Mouse (Mus musculus) midbrain, embryonic 11.5 days (tissue): ENCODE data around the gene Ppp1r16b. TPM values are rescaled to one million over a fixed set of nuclear protein-coding genes. Genes with fewer than 3 reads are reported as not detected.

ENCODE experiments used
- ATAC-seq: fragments of 200-750 bp; cut with Nextera tagmentation; 2 replicates; pipeline ENCODE4 v1.8.0; 2017; ENCODE audit warnings: moderate TSS enrichment, moderate library complexity; ENCODE audit not compliant: low FRiP score
- DNase-seq: peaks from one replicate; pipeline ENCODE4 v3.0.0; 2015; ENCODE audit warnings: low spot score; ENCODE audit errors: missing footprints
- H3K27ac ChIP-seq: fragments of 300-500 bp; sonication (generic); 2 replicates; pipeline ENCODE4 v1.5.1; 2014; ENCODE audit warnings: low read depth, low read length
- H3K27me3 ChIP-seq: fragments of 300-500 bp; sonication (generic); 2 replicates; pipeline ENCODE4 v1.6.1; 2014; ENCODE audit warnings: mild to moderate bottlenecking, low read length, moderate library complexity, mixed read lengths; ENCODE audit not compliant: control insufficient read depth, insufficient read depth
- H3K36me3 ChIP-seq: fragments of 300-500 bp; sonication (generic); 2 replicates; pipeline ENCODE4 v1.6.1; 2014; ENCODE audit warnings: mild to moderate bottlenecking, low read length, moderate library complexity, mixed read lengths; ENCODE audit not compliant: control insufficient read depth, insufficient read depth
- H3K4me1 ChIP-seq: fragments of 300-500 bp; sonication (generic); 2 replicates; pipeline ENCODE4 v1.6.1; 2014; ENCODE audit warnings: low read length; ENCODE audit not compliant: control insufficient read depth, insufficient read depth
- H3K4me2 ChIP-seq: fragments of 300-500 bp; sonication (generic); 2 replicates; pipeline ENCODE4 v1.6.1; 2014; ENCODE audit warnings: mild to moderate bottlenecking, moderate library complexity
- H3K4me3 ChIP-seq: fragments of 300-500 bp; sonication (generic); 2 replicates; pipeline ENCODE4 v1.5.1; 2014; ENCODE audit warnings: low read depth, low read length
- H3K9ac ChIP-seq: fragments of 300-500 bp; sonication (generic); 2 replicates; pipeline ENCODE4 v1.6.1; 2014; ENCODE audit warnings: low read length
- H3K9me3 ChIP-seq: fragments of 300-500 bp; sonication (generic); 2 replicates; pipeline ENCODE4 v1.6.1; 2016; ENCODE audit warnings: low read length; ENCODE audit not compliant: control insufficient read depth
- WGBS: fragments of 180-500 bp; shearing (Covaris S2); extraction: QIAGEN DNeasy Blood & Tissue Kit; methylation state at CpG from one replicate; pipeline ENCODE4 v1.1.7; 2014; 5-methylcytosine and 5-hydroxymethylcytosine counted together
- polyA plus RNA-seq: library from polyadenylated mRNA; unstranded; fragments of >200 nt; fragmentation: Nextera tagmentation; extraction: Ambion mirVana; gene quantifications from 2 replicates; pipeline ENCODE4 v1.2.1, GENCODE M21; 2014

Ppp1r16b gene
- polyA plus RNA-seq, 1 experiment from 2014 or later, result 3.2 TPM

DNA sequence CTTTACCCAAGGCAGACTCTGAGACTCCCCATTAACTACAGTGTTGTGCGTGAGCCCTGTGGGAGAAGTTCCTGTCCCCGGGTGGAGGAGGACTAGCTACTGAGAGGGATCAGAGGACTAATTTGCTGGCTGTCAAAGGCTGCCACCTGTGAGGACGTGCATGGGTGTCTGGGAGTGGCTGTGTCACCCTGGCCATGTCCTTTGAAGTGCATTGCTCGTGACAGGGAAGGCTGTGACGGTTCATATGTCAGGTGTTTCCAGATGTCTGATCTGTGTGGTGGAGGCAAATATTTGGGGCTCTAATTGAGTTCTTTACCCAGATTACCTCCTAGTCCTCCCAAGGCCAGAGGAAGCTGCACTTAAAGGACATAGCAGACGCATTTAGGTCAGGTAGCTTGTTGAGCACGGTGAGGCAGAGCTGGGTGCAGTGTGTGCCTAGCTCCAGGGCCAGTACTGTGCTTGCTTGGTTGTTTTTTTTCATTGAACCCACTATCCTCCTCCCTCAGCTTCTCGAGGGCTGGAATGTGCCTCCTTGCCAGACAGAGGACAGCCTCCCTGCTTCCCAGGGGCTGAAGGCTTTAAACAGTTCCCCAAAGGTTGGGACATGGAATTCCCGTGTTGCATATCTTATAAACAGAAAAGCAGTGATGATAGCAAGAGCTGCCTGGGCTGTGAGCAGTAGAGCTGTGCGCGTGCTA lies 106.0 kb downstream of the Ppp1r16b start:
- H3K9ac ChIP-seq, result no peak overlapping the region
- no peak overlapping the region for H3K27ac ChIP-seq
- ATAC-seq (no peak), DNase-seq (peak; percentile 61)
- no peaks in the 10 kb centered on the region for H3K36me3 ChIP-seq
- 71% methylated on average over 11 of the region's 11 CpGs for WGBS
- no peak overlapping the region; the same call in 1 of the 2 replicates for H3K4me2 ChIP-seq
- no peaks in the 10 kb centered on the region for H3K27me3 ChIP-seq
- H3K4me1 ChIP-seq, result peaks cover 26% of the 10 kb centered on the region
- H3K9me3 ChIP-seq, result no peaks in the 10 kb centered on the region
- no peak overlapping the region for H3K4me3 ChIP-seq

GRCm38 (mm10) chr2:158772808-158773207 lies 107.6 kb downstream of the Ppp1r16b start:
- no peak overlapping the region for H3K4me2 ChIP-seq
- H3K9me3 ChIP-seq, result no peaks in the 10 kb centered on the region
- H3K9ac ChIP-seq, result no peak overlapping the region
- H3K36me3 ChIP-seq, result no peaks in the 10 kb centered on the region
- ATAC-seq, result no peak
- no peaks in the 10 kb centered on the region for H3K27me3 ChIP-seq
- WGBS, result 89% methylated on average over 13 of the region's 13 CpGs
- H3K4me3 ChIP-seq, result no peak overlapping the region
- peak; percentile 44 for DNase-seq
- H3K4me1 ChIP-seq, result peaks cover 26% of the 10 kb centered on the region
- no peak overlapping the region for H3K27ac ChIP-seq

GRCm38 (mm10) chr2:158774886-158775285 lies 109.7 kb downstream of the Ppp1r16b start:
- peaks cover 15% of the 10 kb centered on the region for H3K4me1 ChIP-seq
- no peak for ATAC-seq
- no peak overlapping the region for H3K4me3 ChIP-seq
- peak; percentile 26 for DNase-seq
- H3K4me2 ChIP-seq, result no peak overlapping the region
- H3K36me3 ChIP-seq, result no peaks in the 10 kb centered on the region; the same call in 1 of the 2 replicates
- no peaks in the 10 kb centered on the region for H3K9me3 ChIP-seq
- H3K9ac ChIP-seq, result no peak overlapping the region
- H3K27ac ChIP-seq, result no peak overlapping the region
- 87% methylated on average over 8 of the region's 8 CpGs for WGBS
- no peaks in the 10 kb centered on the region for H3K27me3 ChIP-seq

DNA sequence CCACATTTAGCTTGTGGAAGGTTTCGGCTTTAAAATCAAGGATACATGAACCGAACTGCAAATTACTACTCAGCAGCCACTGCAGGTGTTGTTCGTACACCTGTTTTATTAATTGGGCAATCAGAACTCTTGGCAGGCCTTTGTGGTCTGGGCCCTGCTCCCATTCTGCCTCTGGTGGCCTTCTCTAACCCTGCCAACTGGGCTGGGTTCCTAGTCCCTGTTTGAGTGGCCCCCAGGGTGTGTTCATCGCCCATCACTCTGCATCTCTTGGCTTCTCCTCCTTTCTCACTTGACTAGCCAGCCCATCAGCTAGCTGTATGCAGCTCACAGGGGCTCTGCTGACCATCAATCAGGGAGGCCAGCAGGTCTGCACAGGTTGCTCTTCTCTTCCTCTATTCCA lies 111.5 kb downstream of the Ppp1r16b start:
- WGBS, result 98% methylated on average over 4 of the region's 4 CpGs
- no peak overlapping the region for H3K9ac ChIP-seq

DNA sequence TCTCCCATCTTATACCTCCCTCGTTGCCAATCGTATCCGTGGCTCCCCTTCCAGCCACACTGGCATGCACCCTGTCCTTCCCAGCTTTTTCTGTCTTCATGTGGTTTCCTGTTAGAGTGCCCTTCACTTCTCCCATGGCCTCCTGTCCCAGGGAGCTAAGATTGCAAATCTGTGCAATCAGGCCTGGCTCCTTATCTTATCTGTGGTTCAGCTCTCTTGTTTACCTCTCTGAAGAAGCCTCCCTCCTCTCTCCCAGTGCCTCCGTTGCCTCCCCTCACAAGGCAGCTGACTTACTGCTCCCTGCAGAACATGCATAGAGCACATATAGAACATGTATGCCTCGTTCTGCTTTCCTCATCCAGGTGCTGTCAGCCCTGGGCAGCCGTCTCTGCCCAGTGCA lies 112.3 kb downstream of the Ppp1r16b start:
- H3K9me3 ChIP-seq, result no peaks in the 10 kb centered on the region
- no peak overlapping the region for H3K4me3 ChIP-seq
- H3K9ac ChIP-seq, result no peak overlapping the region
- no peaks in the 10 kb centered on the region for H3K27me3 ChIP-seq
- ATAC-seq (no peak), DNase-seq (no peak)
- H3K36me3 ChIP-seq, result peaks cover 11% of the 10 kb centered on the region
- H3K27ac ChIP-seq, result no peak overlapping the region
- H3K4me2 ChIP-seq, result no peak overlapping the region
- no peaks in the 10 kb centered on the region for H3K4me1 ChIP-seq
- WGBS, result 84% methylated on average over 6 of the region's 6 CpGs

More for the DNA sequence above, 111.5 kb downstream of the Ppp1r16b start:
- Histone ChIP-seq H3K27me3 (no peaks in the 10 kb centered on the region), H3K4me2 (no peak overlapping the region), H3K4me1 (no peaks in the 10 kb centered on the region; the same call in 1 of the 2 replicates), H3K4me3 (no peak overlapping the region), H3K36me3 (peaks cover 11% of the 10 kb centered on the region), H3K27ac (no peak overlapping the region), H3K9me3 (no peaks in the 10 kb centered on the region)
- ATAC-seq (no peak), DNase-seq (peak; percentile 61)

DNA sequence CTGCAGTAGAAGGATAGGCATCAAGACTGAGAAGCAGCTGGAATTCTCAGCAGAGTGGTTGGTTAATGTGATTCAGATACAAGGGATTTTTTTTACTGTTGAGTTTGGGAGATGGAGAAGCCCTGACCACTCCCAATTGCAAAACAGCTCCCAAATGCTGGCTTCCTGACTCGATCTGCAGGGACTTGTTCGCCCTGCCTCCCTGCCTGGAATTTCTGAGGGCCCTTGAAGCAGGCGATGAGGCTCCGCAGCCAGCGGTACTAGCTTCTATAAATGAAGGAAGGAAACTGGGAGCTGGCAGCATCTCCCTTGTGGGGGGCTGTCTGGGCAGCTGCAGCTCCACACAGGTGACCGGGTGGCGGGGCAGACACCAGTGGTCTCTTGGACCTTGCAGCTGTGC lies 113.2 kb downstream of the Ppp1r16b start:
- no peaks in the 10 kb centered on the region for H3K9me3 ChIP-seq
- 89% methylated on average over 7 of the region's 7 CpGs for WGBS
- H3K4me3 ChIP-seq, result no peak overlapping the region
- H3K4me2 ChIP-seq, result no peak overlapping the region
- ATAC-seq (no peak), DNase-seq (peak; percentile 23)
- no peak overlapping the region for H3K27ac ChIP-seq
- H3K4me1 ChIP-seq, result no peaks in the 10 kb centered on the region
- H3K27me3 ChIP-seq, result no peaks in the 10 kb centered on the region
- no peak overlapping the region for H3K9ac ChIP-seq
- H3K36me3 ChIP-seq, result peaks cover 11% of the 10 kb centered on the region

- 95% methylated on average over 7 of the region's 7 CpGs for WGBS
- Histone ChIP-seq H3K36me3 (peaks cover 25% of the 10 kb centered on the region), H3K4me3 (no peak overlapping the region), H3K4me2 (no peak overlapping the region), H3K9ac (no peak overlapping the region), H3K27ac (no peak overlapping the region), H3K4me1 (no peaks in the 10 kb centered on the region), H3K9me3 (no peaks in the 10 kb centered on the region), H3K27me3 (no peaks in the 10 kb centered on the region)
- ATAC-seq (no peak), DNase-seq (peak; percentile 49)
Measured at GRCm38 (mm10) chr2:158781126-158781525, 115.9 kb downstream of the Ppp1r16b start.

- peaks cover 17% of the 10 kb centered on the region; the same call in 1 of the 2 replicates for H3K36me3 ChIP-seq
- DNase-seq (no peak), ATAC-seq (no peak)
- 92% methylated on average over 14 of the region's 14 CpGs for WGBS
- H3K4me3 ChIP-seq, result no peak overlapping the region
- H3K4me2 ChIP-seq, result no peak overlapping the region
- H3K9me3 ChIP-seq, result no peaks in the 10 kb centered on the region
- H3K27ac ChIP-seq, result no peak overlapping the region
- peaks cover 3% of the 10 kb centered on the region; the same call in 1 of the 2 replicates for H3K4me1 ChIP-seq
- no peaks in the 10 kb centered on the region for H3K27me3 ChIP-seq
- no peak overlapping the region for H3K9ac ChIP-seq
Measured at GRCm38 (mm10) chr2:158786927-158787795, 122.0 kb downstream of the Ppp1r16b start.

- H3K9me3 ChIP-seq, result no peaks in the 10 kb centered on the region
- H3K9ac ChIP-seq, result peak within 1 kb of the TSS; percentile 72
- H3K4me3 ChIP-seq, result peak within 1 kb of the TSS; percentile 75
- H3K4me1 ChIP-seq, result peaks cover 6% of the 10 kb centered on the region
- no peaks in the 10 kb centered on the region for H3K36me3 ChIP-seq
- peak within 1 kb of the TSS; percentile 67 for H3K4me2 ChIP-seq
- under 1% methylated on average over 30 of the region's 33 CpGs for WGBS
- DNase-seq (peak; percentile 99), ATAC-seq (peak; percentile 99)
- H3K27ac ChIP-seq, result peak within 1 kb of the TSS; percentile 46
- H3K27me3 ChIP-seq, result no peaks in the 10 kb centered on the region
Measured at GRCm38 (mm10) chr2:158794494-158795004, 129.4 kb downstream of the Ppp1r16b start, which contains the start of gene Dhx35. Gene Dhx35 (plus strand): TSS chr2:158794807.
